Mouse (Mus musculus) midbrain, postnatal 0 days (tissue): Measurements from ENCODE around the gene Fkbp11. TPM values are rescaled to one million over a fixed set of nuclear protein-coding genes. Genes with fewer than 3 reads are reported as not detected.

Experiments
- ATAC-seq: fragments of 200-750 bp; cut with Nextera tagmentation; 2 replicates; pipeline ENCODE4 v1.8.0; 2017; ENCODE audit warnings: moderate number of reproducible peaks, mild to moderate bottlenecking, moderate TSS enrichment, moderate library complexity; ENCODE audit not compliant: low FRiP score
- DNase-seq: peaks from one replicate; pipeline ENCODE4 v3.0.0-alpha.2; 2015; ENCODE audit warnings: low spot score
- H3K27ac ChIP-seq: fragments of 300-500 bp; sonication (generic); 2 replicates; pipeline ENCODE4 v1.5.1; 2014; ENCODE audit warnings: low read depth, mild to moderate bottlenecking, low read length, mixed read lengths
- H3K27me3 ChIP-seq: fragments of 300-500 bp; sonication (generic); 2 replicates; pipeline ENCODE4 v1.6.1; 2014; ENCODE audit warnings: low read length, control low read depth, mixed read lengths; ENCODE audit not compliant: insufficient read depth
- H3K36me3 ChIP-seq: fragments of 300-500 bp; sonication (generic); 2 replicates; pipeline ENCODE4 v1.6.1; 2014; ENCODE audit warnings: low read length, control low read depth, mixed read lengths; ENCODE audit not compliant: insufficient read depth
- H3K4me1 ChIP-seq: fragments of 300-500 bp; sonication (generic); 2 replicates; pipeline ENCODE4 v1.6.1; 2014; ENCODE audit warnings: mild to moderate bottlenecking, control low read depth, antibody characterized with exemption, low read length, mixed read lengths; ENCODE audit not compliant: insufficient read depth
- H3K4me2 ChIP-seq: fragments of 300-500 bp; sonication (generic); 2 replicates; pipeline ENCODE4 v1.6.1; 2014; ENCODE audit warnings: low read depth, mild to moderate bottlenecking, low read length, mixed read lengths; ENCODE audit not compliant: poor library complexity, severe bottlenecking
- H3K4me3 ChIP-seq: fragments of 300-500 bp; sonication (generic); 2 replicates; pipeline ENCODE4 v1.5.1; 2014; ENCODE audit warnings: low read depth, mild to moderate bottlenecking, low read length, moderate library complexity
- H3K9ac ChIP-seq: fragments of 300-500 bp; sonication (generic); replicated peaks from 2 replicates; pipeline ENCODE4 v1.6.1; 2014; ENCODE audit warnings: mild to moderate bottlenecking, low read length, moderate library complexity, mixed read lengths; ENCODE audit not compliant: poor library complexity, severe bottlenecking
- H3K9me3 ChIP-seq: fragments of 300-500 bp; sonication (generic); 2 replicates; pipeline ENCODE4 v1.6.1; 2016; ENCODE audit warnings: low read length, control low read depth
- CTCF ChIP-seq: IDR thresholded peaks from 2 replicates; pipeline ENCODE4 v1.5.1; 2016; ENCODE audit warnings: antibody characterized with exemption, mild to moderate bottlenecking
- WGBS: fragments of 180-500 bp; shearing (Covaris S2); extraction: QIAGEN DNeasy Blood & Tissue Kit; methylation state at CpG from one replicate; pipeline ENCODE4 v1.1.7; 2014; 5-methylcytosine and 5-hydroxymethylcytosine counted together
- polyA plus RNA-seq: library from polyadenylated mRNA; unstranded; fragments of >200 nt; fragmentation: Nextera tagmentation; extraction: Ambion mirVana; gene quantifications from 2 replicates; pipeline ENCODE4 v1.2.1, GENCODE M21; 2015
- total RNA-seq: library from RNA; depleted of rRNA; stranded (reverse); fragments of >200 nt; gene quantifications from 2 replicates; pipeline ENCODE4 v1.2.3, GENCODE M21; 2014; rRNA removed

The Fkbp11 gene
- total RNA-seq = 1.0 and 2.8 TPM in 2 replicates
- polyA plus RNA-seq = 4.4 and 5.4 TPM in 2 replicates

- ATAC-seq = peak; percentile 74
- no peak for TF ChIP-seq CTCF
Observed at GRCm38 (mm10) chr15:98727443-98728321, at the start of gene Fkbp11. Fkbp11 (minus strand) TSS chr15:98728198.

DNA sequence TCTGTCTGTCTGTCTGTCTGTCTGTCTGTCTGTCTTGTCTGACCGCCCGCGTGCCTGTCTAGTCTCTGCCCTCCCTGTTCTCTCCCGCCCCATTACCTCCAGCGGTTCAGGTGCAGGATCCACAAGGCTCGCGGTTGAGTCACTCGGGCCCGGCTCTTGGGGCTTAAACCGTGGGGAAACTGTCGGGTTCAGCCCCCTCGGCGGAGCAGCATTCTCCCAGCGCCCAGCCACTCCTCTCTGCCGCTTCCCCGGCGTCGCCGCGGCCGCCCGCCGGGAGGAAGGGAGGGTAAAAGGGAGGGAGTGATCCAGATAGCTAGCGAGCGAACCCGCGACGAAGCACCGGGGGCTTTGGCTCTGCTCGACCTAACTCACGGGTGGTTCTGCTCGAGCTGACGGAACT lies 49.8 kb upstream of the Fkbp11 start, which contains the start of gene Wnt10b:
Gene Wnt10b, minus strand, starts transcription at position 389 of the 400 bp plus-strand sequence.
- no peak for DNase-seq
- TF ChIP-seq CTCF = no peak
- H3K36me3 ChIP-seq = no peaks in the 10 kb centered on the region
- peaks cover 81% of the 10 kb centered on the region for H3K27me3 ChIP-seq
- H3K27ac ChIP-seq = no peak within 1 kb of the TSS
- WGBS = 1% methylated on average over 24 of the region's 33 CpGs
- ATAC-seq = no peak
- peak within 1 kb of the TSS; percentile 29 for H3K4me3 ChIP-seq
- H3K9ac ChIP-seq = 0 out of 2 replicates have a peak within 1 kb of the TSS, but pooled peaks have one; percentile 19
- H3K4me2 ChIP-seq = peak within 1 kb of the TSS; percentile 48
- peaks cover 3% of the 10 kb centered on the region; the same call in 1 of the 2 replicates for H3K4me1 ChIP-seq
- H3K9me3 ChIP-seq = no peaks in the 10 kb centered on the region

More at GRCm38 (mm10) chr15:98727443-98728321, at the start of gene Fkbp11:
- no peaks in the 10 kb centered on the region for H3K36me3 ChIP-seq
- no peaks in the 10 kb centered on the region; the same call in none of the 2 replicates for H3K27me3 ChIP-seq
- peak within 1 kb of the TSS; percentile 95 for H3K4me2 ChIP-seq
- H3K9ac ChIP-seq = peak within 1 kb of the TSS; percentile 52
- no peak within 1 kb of the TSS for H3K27ac ChIP-seq
- H3K4me3 ChIP-seq = peak within 1 kb of the TSS; percentile 41
- H3K9me3 ChIP-seq = no peaks in the 10 kb centered on the region
- peaks cover 4% of the 10 kb centered on the region; the same call in 1 of the 2 replicates for H3K4me1 ChIP-seq
- WGBS = under 1% methylated on average over 39 of the region's 39 CpGs
- peak; percentile 45 for DNase-seq

GRCm38 (mm10) chr15:98777005-98777616 lies 49.1 kb upstream of the Fkbp11 start:
- no peak for ATAC-seq
- Histone ChIP-seq H3K9me3 (no peaks in the 10 kb centered on the region), H3K4me3 (no peak overlapping the region), H3K9ac (no peak overlapping the region), H3K4me2 (no peak overlapping the region), H3K27ac (no peak overlapping the region), H3K36me3 (no peaks in the 10 kb centered on the region), H3K27me3 (peaks cover 86% of the 10 kb centered on the region), H3K4me1 (peaks cover 5% of the 10 kb centered on the region; the same call in 1 of the 2 replicates)
- WGBS = 5% methylated on average over 18 of the region's 19 CpGs
- TF ChIP-seq CTCF = no peak
- DNase-seq = no peak

DNA sequence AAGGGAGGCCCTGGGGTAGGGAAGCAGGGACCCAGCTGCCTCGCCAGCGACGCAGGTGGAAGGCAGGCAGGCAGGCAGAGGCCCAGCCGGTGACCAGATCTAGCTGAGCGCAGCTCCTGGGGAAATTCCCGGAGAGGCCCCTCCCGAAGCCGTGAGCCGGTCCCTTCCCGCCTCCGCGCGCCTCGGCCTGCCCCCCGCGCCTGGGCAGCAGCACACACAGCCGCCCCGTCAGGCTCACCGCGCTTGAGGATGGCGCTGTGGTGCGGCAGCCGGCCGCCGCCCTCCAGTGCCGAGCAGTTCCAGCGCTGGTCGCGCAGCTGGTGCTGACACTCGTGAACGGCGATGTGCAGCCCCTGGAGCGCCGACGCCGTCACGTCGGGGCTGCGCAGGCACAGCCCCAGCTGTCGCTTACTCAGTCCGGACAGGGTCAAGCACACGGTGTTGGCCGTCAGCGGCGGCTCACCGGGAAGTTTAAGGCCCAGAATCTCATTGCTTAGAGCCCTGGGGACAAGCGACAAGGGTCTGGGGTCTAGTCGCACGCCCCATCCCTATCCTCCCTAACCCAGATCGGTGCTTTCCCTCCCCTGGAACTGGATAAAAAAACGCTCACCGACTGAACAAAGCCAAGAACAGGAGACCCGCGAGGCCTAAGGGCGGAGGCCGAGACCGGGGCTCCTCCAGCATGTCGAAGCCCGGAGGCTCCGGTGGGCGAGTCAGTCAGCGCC lies 48.4 kb upstream of the Fkbp11 start:
- Histone ChIP-seq H3K4me1 (peaks cover 5% of the 10 kb centered on the region; the same call in 1 of the 2 replicates), H3K9ac (no peak overlapping the region; the same call in 1 of the 2 replicates), H3K4me2 (peak overlapping the region; percentile 36; the same call in 1 of the 2 replicates), H3K9me3 (no peaks in the 10 kb centered on the region), H3K27me3 (peaks cover 82% of the 10 kb centered on the region), H3K4me3 (peak overlapping the region; percentile 20), H3K36me3 (no peaks in the 10 kb centered on the region), H3K27ac (no peak overlapping the region)
- peak; percentile 27 for TF ChIP-seq CTCF
- under 1% methylated on average over 62 of the region's 62 CpGs for whole genome bisulfite sequencing
- ATAC-seq (no peak), DNase-seq (no peak)

- no peaks in the 10 kb centered on the region for H3K36me3 ChIP-seq
- no peak overlapping the region for H3K9ac ChIP-seq
- H3K4me3 ChIP-seq = no peak overlapping the region
- ATAC-seq = no peak
- DNase-seq = no peak
- 5% methylated on average over 5 of the region's 5 CpGs for WGBS
- H3K9me3 ChIP-seq = no peaks in the 10 kb centered on the region
- H3K27ac ChIP-seq = no peak overlapping the region
- H3K4me2 ChIP-seq = no peak overlapping the region
- H3K27me3 ChIP-seq = peaks cover 79% of the 10 kb centered on the region
- TF ChIP-seq CTCF = no peak
- H3K4me1 ChIP-seq = peaks cover 5% of the 10 kb centered on the region; the same call in 1 of the 2 replicates
Observed at GRCm38 (mm10) chr15:98775533-98775932, 47.5 kb upstream of the Fkbp11 start.
